Mouse (Mus musculus): ENCODE measurements at regions not wholly inside any gene's neighbourhood (a gene's known extent, or its start where the extent isn't known, plus 50 kb on each side); places are given as distances from the start of the nearest gene placed in this dataset.

GRCm38 (mm10) chr8:64461136-64461535 is 231.7 kb downstream of the Cpe start:
- no peak overlapping the region for H3K27ac ChIP-seq
- H3K27me3 ChIP-seq: no peaks in the 10 kb centered on the region
- WGBS: 87% methylated on average over 4 of the region's 4 CpGs
- ATAC-seq: no peak
- no peaks in the 10 kb centered on the region for H3K9me3 ChIP-seq (replicated peaks)
- no peak overlapping the region for H3K4me3 ChIP-seq
- H3K9ac ChIP-seq: no peak overlapping the region
- H3K4me1 ChIP-seq: no peaks in the 10 kb centered on the region
- no peaks in the 10 kb centered on the region for H3K36me3 ChIP-seq (ENCODE audit: poor library complexity, severe bottlenecking)
- no peak overlapping the region for H3K4me2 ChIP-seq

- Histone ChIP-seq H3K27me3 (no peaks in the 10 kb centered on the region), H3K4me3 (no peak overlapping the region), H3K4me2 (no peak overlapping the region), H3K4me1 (no peaks in the 10 kb centered on the region), H3K9me3 (replicated peaks) (no peaks in the 10 kb centered on the region), H3K27ac (no peak overlapping the region), H3K36me3 (ENCODE audit: poor library complexity, severe bottlenecking) (no peaks in the 10 kb centered on the region), H3K9ac (no peak overlapping the region)
- 58% methylated on average over 5 of the region's 5 CpGs for WGBS
- ATAC-seq: no peak
These were observed 235.9 kb downstream of the Cpe start for GRCm38 (mm10) chr8:64456970-64457369.

- Histone ChIP-seq H3K4me1 (no peaks in the 10 kb centered on the region), H3K4me2 (no peak overlapping the region)
- 75% methylated on average over 4 of the region's 4 CpGs for WGBS
These were observed 238.1 kb downstream of the Cpe start for GRCm38 (mm10) chr8:64454736-64455135.

GRCm38 (mm10) chr8:64445366-64445765 is 239.3 kb upstream of the Tll1 start:
- no peaks in the 10 kb centered on the region for H3K4me1 ChIP-seq
- 89% methylated on average over 3 of the region's 3 CpGs for WGBS
- ATAC-seq: no peak
- H3K27me3 ChIP-seq: no peaks in the 10 kb centered on the region
- H3K4me3 ChIP-seq: no peak overlapping the region
- no peaks in the 10 kb centered on the region for H3K9me3 ChIP-seq (replicated peaks)
- H3K4me2 ChIP-seq: no peak overlapping the region
- H3K36me3 ChIP-seq (ENCODE audit: poor library complexity, severe bottlenecking): no peaks in the 10 kb centered on the region
- no peak overlapping the region for H3K27ac ChIP-seq
- H3K9ac ChIP-seq: no peak overlapping the region

More at GRCm38 (mm10) chr8:64454736-64455135, 238.1 kb downstream of the Cpe start:
- Histone ChIP-seq H3K27me3 (no peaks in the 10 kb centered on the region), H3K9me3 (replicated peaks) (no peaks in the 10 kb centered on the region), H3K9ac (no peak overlapping the region), H3K36me3 (ENCODE audit: poor library complexity, severe bottlenecking) (no peaks in the 10 kb centered on the region), H3K4me3 (no peak overlapping the region), H3K27ac (no peak overlapping the region)
- ATAC-seq: no peak

GRCm38 (mm10) chr8:64444429-64444828 is 238.4 kb upstream of the Tll1 start:
- Histone ChIP-seq H3K27me3 (no peaks in the 10 kb centered on the region), H3K4me2 (no peak overlapping the region), H3K9me3 (replicated peaks) (no peaks in the 10 kb centered on the region), H3K4me1 (no peaks in the 10 kb centered on the region), H3K36me3 (ENCODE audit: poor library complexity, severe bottlenecking) (no peaks in the 10 kb centered on the region), H3K9ac (no peak overlapping the region), H3K27ac (no peak overlapping the region), H3K4me3 (no peak overlapping the region)
- 89% methylated on average over 5 of the region's 5 CpGs for WGBS
- ATAC-seq: no peak

- WGBS: 84% methylated on average over 5 of the region's 5 CpGs
These were observed 232.4 kb upstream of the Tll1 start for GRCm38 (mm10) chr8:64438489-64438888.

GRCm38 (mm10) chr8:64434648-64435047 is 228.6 kb upstream of the Tll1 start:
- no peak for ATAC-seq
- WGBS: 86% methylated on average over 7 of the region's 7 CpGs
- H3K9me3 ChIP-seq (replicated peaks): no peaks in the 10 kb centered on the region

More at GRCm38 (mm10) chr8:64438489-64438888, 232.4 kb upstream of the Tll1 start:
- Histone ChIP-seq H3K36me3 (ENCODE audit: poor library complexity, severe bottlenecking) (no peaks in the 10 kb centered on the region), H3K4me1 (no peaks in the 10 kb centered on the region), H3K4me2 (no peak overlapping the region), H3K27me3 (no peaks in the 10 kb centered on the region), H3K9me3 (replicated peaks) (no peaks in the 10 kb centered on the region), H3K4me3 (no peak overlapping the region), H3K9ac (no peak overlapping the region), H3K27ac (no peak overlapping the region)
- ATAC-seq: no peak

GRCm38 (mm10) chr8:64422850-64423214 is 216.8 kb upstream of the Tll1 start:
- WGBS: 14% methylated on average over 4 of the region's 4 CpGs
- H3K27ac ChIP-seq: no peak overlapping the region; the same call in 1 of the 2 replicates

More at GRCm38 (mm10) chr8:64434648-64435047, 228.6 kb upstream of the Tll1 start:
- Histone ChIP-seq H3K4me3 (no peak overlapping the region), H3K4me1 (no peaks in the 10 kb centered on the region), H3K27ac (no peak overlapping the region), H3K27me3 (no peaks in the 10 kb centered on the region), H3K4me2 (no peak overlapping the region), H3K36me3 (ENCODE audit: poor library complexity, severe bottlenecking) (no peaks in the 10 kb centered on the region), H3K9ac (no peak overlapping the region)

GRCm38 (mm10) chr8:64422200-64422849 is 216.3 kb upstream of the Tll1 start:
- no peaks in the 10 kb centered on the region for H3K36me3 ChIP-seq (ENCODE audit: poor library complexity, severe bottlenecking)
- no peaks in the 10 kb centered on the region for H3K9me3 ChIP-seq (replicated peaks)
- no peaks in the 10 kb centered on the region for H3K27me3 ChIP-seq
- ATAC-seq: peak; percentile 82
- no peak overlapping the region for H3K4me3 ChIP-seq
- peaks cover 24% of the 10 kb centered on the region for H3K4me1 ChIP-seq
- H3K27ac ChIP-seq: peak overlapping the region; percentile 20
- 8% methylated on average over 8 of the region's 8 CpGs for WGBS
- H3K4me2 ChIP-seq: peak overlapping the region; percentile 19; the same call in 1 of the 2 replicates
- H3K9ac ChIP-seq: no peak overlapping the region

More at GRCm38 (mm10) chr8:64422850-64423214, 216.8 kb upstream of the Tll1 start:
- ATAC-seq: peak; percentile 61
- no peaks in the 10 kb centered on the region for H3K36me3 ChIP-seq (ENCODE audit: poor library complexity, severe bottlenecking)
- H3K4me1 ChIP-seq: peaks cover 24% of the 10 kb centered on the region
- no peaks in the 10 kb centered on the region for H3K27me3 ChIP-seq
- H3K9ac ChIP-seq: no peak overlapping the region
- no peaks in the 10 kb centered on the region for H3K9me3 ChIP-seq (replicated peaks)
- H3K4me3 ChIP-seq: no peak overlapping the region
- no peak overlapping the region for H3K4me2 ChIP-seq

GRCm38 (mm10) chr8:64421502-64422199 is 215.6 kb upstream of the Tll1 start:
- peaks cover 24% of the 10 kb centered on the region for H3K4me1 ChIP-seq
- peak overlapping the region; percentile 20 for H3K27ac ChIP-seq
- ATAC-seq: peak; percentile 30
- no peak overlapping the region for H3K9ac ChIP-seq
- no peaks in the 10 kb centered on the region for H3K27me3 ChIP-seq
- 43% methylated on average over 6 of the region's 6 CpGs for WGBS
- no peaks in the 10 kb centered on the region for H3K36me3 ChIP-seq (ENCODE audit: poor library complexity, severe bottlenecking)
- H3K9me3 ChIP-seq (replicated peaks): no peaks in the 10 kb centered on the region
- H3K4me3 ChIP-seq: no peak overlapping the region
- peak overlapping the region; percentile 19; the same call in 1 of the 2 replicates for H3K4me2 ChIP-seq

GRCm38 (mm10) chr8:64412488-64413188 is 206.6 kb upstream of the Tll1 start:
- no peak overlapping the region for H3K9ac ChIP-seq
- ATAC-seq: peak; percentile 89
- WGBS: 39% methylated on average over 15 of the region's 15 CpGs
- H3K4me1 ChIP-seq: peaks cover 6% of the 10 kb centered on the region; the same call in 1 of the 2 replicates
- H3K9me3 ChIP-seq (replicated peaks): no peaks in the 10 kb centered on the region
- H3K4me3 ChIP-seq: no peak overlapping the region
- H3K27ac ChIP-seq: no peak overlapping the region
- peak overlapping the region; percentile 22; the same call in 1 of the 2 replicates for H3K4me2 ChIP-seq
- H3K27me3 ChIP-seq: no peaks in the 10 kb centered on the region
- no peaks in the 10 kb centered on the region for H3K36me3 ChIP-seq (ENCODE audit: poor library complexity, severe bottlenecking)
